Mouse (Mus musculus): ENCODE results near the gene Dcaf1. TPM values are rescaled to one million over a fixed set of nuclear protein-coding genes. Genes with fewer than 3 reads are reported as not detected.

Gene Dcaf1
- polyA plus RNA-seq, 1 experiment: 7.5 TPM

- no peaks in the 10 kb centered on the region for H3K27me3 ChIP-seq (ENCODE audit: control insufficient read depth, insufficient read depth, low read length)
- 7% methylated on average over 1 of the region's 1 CpGs for WGBS
- no peaks in the 10 kb centered on the region for H3K36me3 ChIP-seq (ENCODE audit: control insufficient read depth, insufficient read depth, low read length)
- H3K4me3 ChIP-seq (ENCODE audit: extremely low read depth, insufficient read depth, insufficient read length): no peak overlapping the region
- no peaks in the 10 kb centered on the region for H3K4me1 ChIP-seq (ENCODE audit: control insufficient read depth, insufficient read depth, insufficient read length)
- TF ChIP-seq CTCF (IDR thresholded peaks at IDR 0.05; ENCODE audit: extremely low read depth, insufficient read depth, insufficient read length, insufficient replicate concordance) (no peak), POLR2A (IDR thresholded peaks at IDR 0.05; ENCODE audit: low read depth, low read length) (no peak)
- H3K27ac ChIP-seq (ENCODE audit: insufficient read depth, low read length): no peak overlapping the region
- DNase-seq (ENCODE audit: low read depth in 1 of 2, low spot score in 2 of 2): no peak
Measured at GRCm38 (mm10) chr9:106913759-106914158, 92.1 kb downstream of the Dcaf1 start.

GRCm38 (mm10) chr9:106914878-106915277 lies 93.2 kb downstream of the Dcaf1 start:
- no peaks in the 10 kb centered on the region for H3K4me1 ChIP-seq (ENCODE audit: control insufficient read depth, insufficient read depth, insufficient read length)
- H3K36me3 ChIP-seq (ENCODE audit: control insufficient read depth, insufficient read depth, low read length): no peaks in the 10 kb centered on the region
- 88% methylated on average over 6 of the region's 6 CpGs for whole genome bisulfite sequencing
- H3K4me3 ChIP-seq (ENCODE audit: extremely low read depth, insufficient read depth, insufficient read length): no peak overlapping the region
- no peak for TF ChIP-seq CTCF (IDR thresholded peaks at IDR 0.05; ENCODE audit: extremely low read depth, insufficient read depth, insufficient read length, insufficient replicate concordance)
- no peak for TF ChIP-seq POLR2A (IDR thresholded peaks at IDR 0.05; ENCODE audit: low read depth, low read length)
- no peak for DNase-seq (ENCODE audit: low read depth in 1 of 2, low spot score in 2 of 2)
- H3K27me3 ChIP-seq (ENCODE audit: control insufficient read depth, insufficient read depth, low read length): no peaks in the 10 kb centered on the region
- H3K27ac ChIP-seq (ENCODE audit: insufficient read depth, low read length): no peak overlapping the region

Other genes with a start within 250 kb of the Dcaf1 start
- not detected in 2 replicates for gene Iqcf6, start 195.3 kb upstream of the Dcaf1 start, polyA plus RNA-seq (2012; rRNA removed)
- gene Grm2, start 165.8 kb upstream of the Dcaf1 start, polyA plus RNA-seq (2012; rRNA removed): 0.06 TPM in 1 of 2 replicates, not detected in the other
- 43.5 and 46.5 TPM in 2 replicates for gene Tex264, start 135.9 kb upstream of the Dcaf1 start, polyA plus RNA-seq (2012; rRNA removed)
- 22.9 and 30.5 TPM in 2 replicates for gene Rad54l2, start 32.7 kb upstream of the Dcaf1 start, polyA plus RNA-seq (2012; rRNA removed)
- gene Rbm15b, start 65.6 kb downstream of the Dcaf1 start, polyA plus RNA-seq (2012; rRNA removed): 8.9 and 10.6 TPM in 2 replicates
- 8.2 and 10.4 TPM in 2 replicates for gene Manf, start 70.1 kb downstream of the Dcaf1 start, polyA plus RNA-seq (2012; rRNA removed)